7 mouse cellular contexts compared by ENCODE assay signal in genomic region chr4:150898716-150899365, GRCm38 (mm10). TPM values are rescaled to one million over a fixed set of nuclear protein-coding genes. Genes with fewer than 3 reads are reported as not detected.
DNase-seq lines count a peak whose midpoint lies in the region; ATAC-seq and TF ChIP-seq lines count a peak whose summit lies in the region.

No protein-coding gene starts in this region.

- H3K4me1 ChIP-seq in cortical plate, adult 2 months (ENCODE audit: control insufficient read depth, insufficient read depth, low read length), result no peaks in the 10 kb centered on the region

- peak; percentile 85 for ATAC-seq in megakaryocyte progenitor cell, adult 5-6 weeks (replicated peaks; ENCODE audit: poor library complexity)

- no peak for TF ChIP-seq POLR2A in cortical plate, adult 2 months (IDR thresholded peaks at IDR 0.05; ENCODE audit: extremely low read depth, insufficient read depth, low read length)

- peak; percentile 89 for DNase-seq in CD4-positive, CD25-positive, alpha-beta regulatory T cell, adult 2 months (ENCODE audit: low read depth, low spot score)
- peak; percentile 75 for DNase-seq in T-cell, adult 2 months (ENCODE audit: low spot score)
- peak; percentile 76 to 83 for DNase-seq in heart, postnatal 10 days
- peak in 1 of 2 experiments; percentile 75 for DNase-seq in layer of hippocampus, adult 2 months (ENCODE audit: low spot score in 2 of 2)
- DNase-seq in right cerebral cortex, postnatal 10 days (ENCODE audit: low spot score in 2 of 2), result peak; percentile 67 to 70

- no peak overlapping the region for H3K4me3 ChIP-seq in cortical plate, adult 2 months (ENCODE audit: insufficient read depth, low read length)
- no peak overlapping the region for H3K4me3 ChIP-seq in layer of hippocampus, adult 2 months

- no peak overlapping the region for H3K27ac ChIP-seq in cortical plate, adult 2 months (ENCODE audit: insufficient read depth, low read length)
- no peak overlapping the region for H3K27ac ChIP-seq in layer of hippocampus, adult 2 months

- peak; percentile 78 for TF ChIP-seq CTCF in cortical plate, adult 2 months (IDR thresholded peaks at IDR 0.05; ENCODE audit: extremely low read depth, insufficient read depth, low read length)
- TF ChIP-seq CTCF in layer of hippocampus, adult 2 months (conservative IDR thresholded peaks at IDR 0.05), result peak; percentile 95

- intact Hi-C loops in heart, postnatal 10 days (cut with DNase I), result loop anchor here (5.0 kb wide), 1 partner anchor 47 kb away; the partner anchor contains the start of gene Errfi1

RNA-seq across cellular contexts. Expression of gene Park7, which starts 15.4 kb away (rescaled TPM):
- 284 and 300 TPM in 2 replicates for polyA plus RNA-seq in cortical plate, adult 2 months (2012; rRNA removed)
- 100 to 1,000 TPM; 203 to 204 TPM for total RNA-seq in heart, postnatal 10 days (2021)
- total RNA-seq in layer of hippocampus, adult 2 months (2021), result 100 to 1,000 TPM; 250 to 252 TPM
- 303 and 339 TPM in 2 replicates for total RNA-seq in megakaryocyte progenitor cell, adult 5-6 weeks (2015)
- total RNA-seq in megakaryocyte progenitor cell, adult 5-6 weeks (2017), result 449 and 454 TPM in 2 replicates

RNA-seq across cellular contexts. Expression of gene Tnfrsf9, which starts 15.5 kb away (rescaled TPM):
- polyA plus RNA-seq in cortical plate, adult 2 months (2012; rRNA removed), result 0.71 and 0.74 TPM in 2 replicates
- under 1 TPM in 1 of 2 experiments, not detected in 1; 0.12 TPM for total RNA-seq in heart, postnatal 10 days (2021)
- total RNA-seq in layer of hippocampus, adult 2 months (2021), result under 1 TPM; 0.39 to 0.41 TPM
- total RNA-seq in megakaryocyte progenitor cell, adult 5-6 weeks (2015), result 0.15 TPM in 1 of 2 replicates, not detected in the other
- not detected in 2 replicates for total RNA-seq in megakaryocyte progenitor cell, adult 5-6 weeks (2017)

RNA-seq across cellular contexts. Expression of gene Errfi1, which starts 45.1 kb away (rescaled TPM):
- 21.6 and 22.5 TPM in 2 replicates for polyA plus RNA-seq in cortical plate, adult 2 months (2012; rRNA removed)
- total RNA-seq in heart, postnatal 10 days (2021), result 10 to 100 TPM; 22.0 to 26.6 TPM
- total RNA-seq in layer of hippocampus, adult 2 months (2021), result 10 to 100 TPM; 42.5 to 50.6 TPM
- 0.84 and 1.2 TPM in 2 replicates for total RNA-seq in megakaryocyte progenitor cell, adult 5-6 weeks (2015)
- total RNA-seq in megakaryocyte progenitor cell, adult 5-6 weeks (2017), result 0.54 and 0.61 TPM in 2 replicates

Comparison
In these comparisons a context has a peak if more than half of its experiments do, and no peak if none do; other contexts are left out.
1. RNA of gene Errfi1, which starts 45.1 kb away (total RNA-seq): 42.5 to 50.6 TPM in layer of hippocampus, adult 2 months and 22.0 to 26.6 TPM in heart, postnatal 10 days; 0.54 to 1.2 TPM in megakaryocyte progenitor cell, adult 5-6 weeks; every median in the first group is over 10 times any median in the second.